Mouse (Mus musculus): ENCODE data around the gene Notch2. TPM values are rescaled to one million over a fixed set of nuclear protein-coding genes. Genes with fewer than 3 reads are reported as not detected.

Notch2 gene
- total and polyA plus RNA-seq, 3 experiments = 3.3 to 11.3 (median 11.1) TPM

DNA sequence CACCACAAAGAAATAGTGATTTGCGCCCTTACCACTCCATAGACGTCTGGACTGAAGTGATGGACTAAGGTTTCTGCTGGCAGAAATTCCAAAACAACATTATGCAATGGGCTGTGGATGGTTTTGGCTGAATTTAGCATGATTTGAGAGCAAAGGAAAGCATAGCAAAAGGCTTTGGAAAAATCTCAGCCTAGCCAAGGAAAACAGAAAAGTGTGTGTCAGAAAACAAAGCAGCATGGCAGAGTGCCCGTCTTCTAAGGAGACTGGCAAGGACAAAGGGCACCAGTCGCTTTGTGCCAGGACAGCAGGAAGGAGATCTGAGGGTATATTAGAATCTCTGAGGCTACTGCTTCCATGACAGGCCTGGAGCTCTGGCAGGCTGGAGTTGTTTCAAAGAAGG, 165.0 kb downstream of the Notch2 start:
- no peaks in the 10 kb centered on the region for H3K36me3 ChIP-seq (replicated peaks in 1 of 2; ENCODE audit: control insufficient read depth in 1 of 2, insufficient read depth in 1 of 2, low read length in 1 of 2)
- H3K9me3 ChIP-seq (replicated peaks; ENCODE audit: low read length) = peaks cover 5% of the 10 kb centered on the region
- in situ Hi-C loops (cut with MboI; ENCODE audit: low pct_ligation_motif_present, low pct_unique_long_range_greater_than_20kb, low sequenced_read_pairs) (no loop called here), dilution Hi-C loops (cut with MboI; ENCODE audit: extremely low pct_ligation_motif_present, extremely low pct_unique_long_range_greater_than_20kb, low sequenced_read_pairs) (no loop called here)
- no peak for DNase-seq (ENCODE audit: extremely low read depth)
- H3K27ac ChIP-seq (ENCODE audit: insufficient read depth, low read depth) = no peak overlapping the region
- H3K4me1 ChIP-seq (ENCODE audit: control insufficient read depth in 1 of 2, insufficient read depth in 2 of 2) = no peaks in the 10 kb centered on the region
- TF ChIP-seq IRF4 (IDR thresholded peaks at IDR 0.05; ENCODE audit: low read depth, low read length) (no peak), HCFC1 (IDR thresholded peaks at IDR 0.05; ENCODE audit: low read depth, low read length) (no peak), ZMIZ1 (IDR thresholded peaks at IDR 0.05; ENCODE audit: low read depth, low read length) (no peak), SIN3A (IDR thresholded peaks at IDR 0.05; ENCODE audit: low read length) (no peak), MXI1 (IDR thresholded peaks at IDR 0.05; ENCODE audit: low read depth, low read length) (no peak), EP300 (IDR thresholded peaks at IDR 0.05; ENCODE audit: low read length) (no peak), NRF1 (IDR thresholded peaks at IDR 0.05; ENCODE audit: low read depth, low read length) (no peak), ZNF384 (IDR thresholded peaks at IDR 0.05; ENCODE audit: low read depth, low read length) (no peak), MEF2A (IDR thresholded peaks at IDR 0.05; ENCODE audit: borderline replicate concordance, low read depth, low read length) (no peak), NELFE (IDR thresholded peaks at IDR 0.05; ENCODE audit: low read depth, low read length) (no peak), TBP (conservative IDR thresholded peaks at IDR 0.05; ENCODE audit: low read depth, low read length) (no peak), BHLHE40 (IDR thresholded peaks at IDR 0.05; ENCODE audit: low read depth, low read length) (no peak), CTCF (conservative IDR thresholded peaks at IDR 0.05 in 1 of 2, IDR thresholded peaks at IDR 0.05 in 1 of 2; ENCODE audit: low read depth in 2 of 2, low read length in 2 of 2) (no peak), USF1 (IDR thresholded peaks at IDR 0.05; ENCODE audit: low read depth, low read length) (no peak), SMC3 (IDR thresholded peaks at IDR 0.05; ENCODE audit: low read depth, low read length) (no peak), JUND (conservative IDR thresholded peaks at IDR 0.05; ENCODE audit: low read depth, low read length) (no peak), UBTF (IDR thresholded peaks at IDR 0.05; ENCODE audit: low read depth, low read length) (no peak), CHD2 (IDR thresholded peaks at IDR 0.05; ENCODE audit: low read length) (no peak), TCF12 (IDR thresholded peaks at IDR 0.05; ENCODE audit: low read depth, low read length) (no peak), MAFK (IDR thresholded peaks at IDR 0.05; ENCODE audit: insufficient replicate concordance, low read length) (no peak)
- H3K79me2 ChIP-seq (replicated peaks; ENCODE audit: control insufficient read depth, extremely low read depth, insufficient read depth, poor library complexity, severe bottlenecking) = no peaks in the 10 kb centered on the region
- H3K27me3 ChIP-seq (replicated peaks) = no peaks in the 10 kb centered on the region
- no peak overlapping the region for H3K4me2 ChIP-seq (ENCODE audit: insufficient read depth, low read depth, poor library complexity, severe bottlenecking)
- no peak overlapping the region for H3K9ac ChIP-seq (ENCODE audit: insufficient read depth, low read depth)
- H3K4me3 ChIP-seq (replicated peaks in 1 of 3; ENCODE audit: low read depth in 2 of 3, low read length in 2 of 3, poor library complexity in 1 of 3) = no peak overlapping the region

DNA sequence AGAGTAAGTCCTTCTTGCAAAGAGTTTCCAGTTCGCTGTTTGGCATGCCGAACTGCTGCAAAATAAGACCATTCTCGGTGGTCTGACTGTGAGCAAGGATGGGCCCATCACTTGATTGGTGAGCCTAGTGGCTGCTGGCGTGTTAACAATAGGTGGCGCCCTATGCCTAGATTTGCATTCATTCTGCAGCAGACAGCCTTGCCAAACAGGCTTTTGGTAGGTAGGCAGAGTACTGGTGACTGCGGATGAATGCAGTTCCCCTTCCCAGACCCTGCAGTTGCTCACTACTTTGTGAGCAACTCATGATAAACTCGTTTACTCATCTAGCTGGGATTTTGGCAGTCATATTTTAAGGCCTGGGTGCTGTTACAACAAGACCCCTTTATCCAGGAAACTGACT, 167.5 kb downstream of the Notch2 start:
- dilution Hi-C loops (cut with MboI; ENCODE audit: extremely low pct_ligation_motif_present, extremely low pct_unique_long_range_greater_than_20kb, low sequenced_read_pairs) = no loop called here
- H3K27ac ChIP-seq (ENCODE audit: insufficient read depth, low read depth) = no peak overlapping the region
- DNase-seq (ENCODE audit: extremely low read depth) = peak; percentile 39
- H3K79me2 ChIP-seq (replicated peaks; ENCODE audit: control insufficient read depth, extremely low read depth, insufficient read depth, poor library complexity, severe bottlenecking) = no peaks in the 10 kb centered on the region
- H3K27me3 ChIP-seq (replicated peaks) = no peaks in the 10 kb centered on the region
- H3K4me3 ChIP-seq (replicated peaks in 1 of 3; ENCODE audit: low read depth in 2 of 3, low read length in 2 of 3, poor library complexity in 1 of 3) = no peak overlapping the region
- H3K9me3 ChIP-seq (replicated peaks; ENCODE audit: low read length) = peaks cover 5% of the 10 kb centered on the region
- no peak overlapping the region for H3K4me2 ChIP-seq (ENCODE audit: insufficient read depth, low read depth, poor library complexity, severe bottlenecking)
- no peaks in the 10 kb centered on the region for H3K4me1 ChIP-seq (ENCODE audit: control insufficient read depth in 1 of 2, insufficient read depth in 2 of 2)
- in situ Hi-C loops (cut with MboI; ENCODE audit: low pct_ligation_motif_present, low pct_unique_long_range_greater_than_20kb, low sequenced_read_pairs) = no loop called here
- TF ChIP-seq RAD21 (IDR thresholded peaks at IDR 0.05; ENCODE audit: low read depth, low read length) (peak; percentile 76), CTCF (conservative IDR thresholded peaks at IDR 0.05 in 1 of 2, IDR thresholded peaks at IDR 0.05 in 1 of 2; ENCODE audit: low read depth in 2 of 2, low read length in 2 of 2) (peak in 1 of 2 experiments; percentile 72; a peak in 2 of 4 replicates), SMC3 (IDR thresholded peaks at IDR 0.05; ENCODE audit: low read depth, low read length) (peak; percentile 56), ZMIZ1 (IDR thresholded peaks at IDR 0.05; ENCODE audit: low read depth, low read length) (no peak)
- H3K36me3 ChIP-seq (replicated peaks in 1 of 2; ENCODE audit: control insufficient read depth in 1 of 2, insufficient read depth in 1 of 2, low read length in 1 of 2) = no peaks in the 10 kb centered on the region
- H3K9ac ChIP-seq (ENCODE audit: insufficient read depth, low read depth) = no peak overlapping the region

Measured in CH12.LX (cell line).